ENCODE assay signal across 21 mouse cellular contexts in genomic region chr4:82516211-82516795, GRCm38 (mm10).
A peak's percentile ranks its signal among the peaks of the same experiment; 100 is the strongest.
DNase-seq lines count a peak whose midpoint lies in the region; ATAC-seq and TF ChIP-seq lines count a peak whose summit lies in the region.
"Had no signal": no experiment of that assay in that cellular context is flagged by ENCODE, and none has a peak within 500 bp of the region (broad histone marks: within the 10 kb centered on the region; RNA-seq: fewer than 3 reads in every experiment).

No protein-coding gene starts in this region.

- WGBS in neural tube, embryonic 15.5 days, result 72% methylated on average over 6 of the region's 6 CpGs
- 83% methylated on average over 6 of the region's 6 CpGs for WGBS in embryonic facial prominence, embryonic 10.5 days

- ATAC-seq in neural tube, embryonic 15.5 days (ENCODE audit: low FRiP score), result no peak
- ATAC-seq: inflammation-experienced regulatory T-cells, adult 6 months; midbrain, embryonic 16.5 days had no signal

- DNase-seq in cerebellum, adult 11-12 months, result peak; percentile 28
- DNase-seq in cerebellum, postnatal 4 days (ENCODE audit: low spot score in 2 of 2), result no peak
- DNase-seq in gastrocnemius, adult 2 months, result peak; percentile 25
- no peak for DNase-seq in gastrocnemius, postnatal 4 days (ENCODE audit: low spot score in 2 of 2)
- peak; percentile 6 for DNase-seq in neural tube, embryonic 10.5 days (ENCODE audit: extremely low spot score, low spot score)
- no peak for DNase-seq in adrenal gland, adult 8-10 months
- DNase-seq in embryonic facial prominence, embryonic 10.5 days (ENCODE audit: low spot score), result no peak
- DNase-seq: gastrocnemius, postnatal 25 days; kidney, adult 9 months; kidney, postnatal 25 days; layer of hippocampus, adult 9-11 months; liver, embryonic 13.5 days; lung, postnatal 4 days; right cerebral cortex, postnatal 4 days had no signal

- H3K4me2 ChIP-seq in neural tube, embryonic 15.5 days, result no peak overlapping the region
- H3K4me2 ChIP-seq: embryonic facial prominence, embryonic 13.5 days; heart, embryonic 15.5 days; limb, embryonic 13.5 days; liver, embryonic 13.5 days; lung, embryonic 15.5 days had no signal

- H3K27me3 ChIP-seq in neural tube, embryonic 15.5 days (replicated peaks), result no peaks in the 10 kb centered on the region
- H3K27me3 ChIP-seq in embryonic facial prominence, embryonic 10.5 days (replicated peaks; ENCODE audit: low read depth, poor library complexity, severe bottlenecking), result no peaks in the 10 kb centered on the region
- H3K27me3 ChIP-seq: embryonic facial prominence, embryonic 13.5 days; heart, embryonic 15.5 days; limb, embryonic 13.5 days; lung, embryonic 15.5 days had no signal

- H3K4me1 ChIP-seq in neural tube, embryonic 15.5 days, result peaks cover 15% of the 10 kb centered on the region
- H3K4me1 ChIP-seq in embryonic facial prominence, embryonic 10.5 days, result peaks cover 30% of the 10 kb centered on the region

- no peak overlapping the region for H3K9ac ChIP-seq in neural tube, embryonic 15.5 days (replicated peaks)
- H3K9ac ChIP-seq: embryonic facial prominence, embryonic 13.5 days; heart, embryonic 15.5 days; limb, embryonic 13.5 days; liver, embryonic 13.5 days; lung, embryonic 15.5 days had no signal

- H3K4me3 ChIP-seq in gastrocnemius, adult 2 months, result peak overlapping the region; percentile 21; the same call in 1 of the 2 replicates
- no peak overlapping the region for H3K4me3 ChIP-seq in neural tube, embryonic 15.5 days (replicated peaks)
- H3K4me3 ChIP-seq in embryonic facial prominence, embryonic 10.5 days, result no peak overlapping the region
- H3K4me3 ChIP-seq: embryonic facial prominence, embryonic 13.5 days; heart, embryonic 15.5 days; limb, embryonic 13.5 days; liver, embryonic 13.5 days; lung, embryonic 15.5 days had no signal

- intact Hi-C loops in gastrocnemius, adult 2 months (cut with DNase I), result no loop called here

- H3K9me3 ChIP-seq in neural tube, embryonic 15.5 days (replicated peaks), result no peaks in the 10 kb centered on the region
- no peaks in the 10 kb centered on the region for H3K9me3 ChIP-seq in embryonic facial prominence, embryonic 10.5 days
- H3K9me3 ChIP-seq: embryonic facial prominence, embryonic 13.5 days; heart, embryonic 15.5 days; limb, embryonic 13.5 days; liver, embryonic 13.5 days; lung, embryonic 15.5 days had no signal

- peak overlapping the region; percentile 94 for H3K27ac ChIP-seq in gastrocnemius, adult 2 months
- H3K27ac ChIP-seq in neural tube, embryonic 15.5 days (replicated peaks), result no peak overlapping the region
- H3K27ac ChIP-seq in embryonic facial prominence, embryonic 10.5 days (replicated peaks), result no peak overlapping the region
- H3K27ac ChIP-seq: embryonic facial prominence, embryonic 13.5 days; heart, embryonic 15.5 days; limb, embryonic 13.5 days; liver, embryonic 13.5 days; lung, embryonic 15.5 days had no signal

- H3K36me3 ChIP-seq in neural tube, embryonic 15.5 days, result no peaks in the 10 kb centered on the region
- H3K36me3 ChIP-seq in embryonic facial prominence, embryonic 10.5 days (replicated peaks), result no peaks in the 10 kb centered on the region
- H3K36me3 ChIP-seq: embryonic facial prominence, embryonic 13.5 days; heart, embryonic 15.5 days; limb, embryonic 13.5 days; liver, embryonic 13.5 days; lung, embryonic 15.5 days had no signal

- no peak for TF ChIP-seq CTCF in gastrocnemius, adult 2 months (IDR thresholded peaks at IDR 0.05)

Comparison
In these comparisons a context has a peak if more than half of its experiments do, and no peak if none do; other contexts are left out.
1. DNase-seq: peak in cerebellum, adult 11-12 months (single experiment), gastrocnemius, adult 2 months (single experiment) and neural tube, embryonic 10.5 days (single experiment); none in cerebellum, postnatal 4 days (0 of 2), gastrocnemius, postnatal 4 days (0 of 2), adrenal gland, adult 8-10 months (single experiment) and embryonic facial prominence, embryonic 10.5 days (single experiment).